Mouse (Mus musculus) intestine, embryonic 16.5 days (tissue): ENCODE measurements at regions not wholly inside any gene's neighbourhood (a gene's known extent, or its start where the extent isn't known, plus 50 kb on each side); places are given as distances from the start of the nearest gene placed in this dataset.
"Not testable (repeated sequence)": the region's sequence is repeated elsewhere in the genome, so short reads cannot be mapped to it uniquely, and the experiment has no call there.

Experiments used
- ATAC-seq: fragments of 200-750 bp; cut with Nextera tagmentation; 2 replicates; pipeline ENCODE4 v1.8.0; 2017; ENCODE audit warnings: moderate TSS enrichment, moderate library complexity
- H3K27ac ChIP-seq: fragments of 300-500 bp; sonication (generic); 2 replicates; pipeline ENCODE4 v1.5.1; 2014; ENCODE audit warnings: mild to moderate bottlenecking, low read length
- H3K27me3 ChIP-seq: fragments of 300-500 bp; sonication (generic); replicated peaks from 2 replicates; pipeline ENCODE4 v1.6.1; 2014; ENCODE audit warnings: low read length, control low read depth, mixed read lengths; ENCODE audit not compliant: control insufficient read depth, insufficient read depth
- H3K36me3 ChIP-seq: fragments of 300-500 bp; sonication (generic); 2 replicates; pipeline ENCODE4 v1.6.1; 2014; ENCODE audit warnings: low read length, control low read depth; ENCODE audit not compliant: control insufficient read depth, insufficient read depth
- H3K4me1 ChIP-seq: fragments of 300-500 bp; sonication (generic); 2 replicates; pipeline ENCODE4 v1.6.1; 2014; ENCODE audit warnings: low read length, control low read depth, mixed read lengths; ENCODE audit not compliant: control insufficient read depth, insufficient read depth
- H3K4me2 ChIP-seq: fragments of 300-500 bp; sonication (generic); 2 replicates; pipeline ENCODE4 v1.6.1; 2014; ENCODE audit warnings: low read depth, low read length, control low read depth
- H3K4me3 ChIP-seq: fragments of 300-500 bp; sonication (generic); 2 replicates; pipeline ENCODE4 v1.5.1; 2014; ENCODE audit warnings: mild to moderate bottlenecking, low read length
- H3K9ac ChIP-seq: fragments of 300-500 bp; sonication (generic); 2 replicates; pipeline ENCODE4 v1.6.1; 2014; ENCODE audit warnings: low read depth, low read length
- H3K9me3 ChIP-seq: fragments of 300-500 bp; sonication (generic); 2 replicates; pipeline ENCODE4 v1.6.1; 2016; ENCODE audit warnings: low read length, control low read depth; ENCODE audit not compliant: control insufficient read depth
- WGBS: fragments of 180-500 bp; shearing (Covaris S2); extraction: QIAGEN DNeasy Blood & Tissue Kit; methylation state at CpG from one replicate; pipeline ENCODE4 v1.1.7; 2014; 5-methylcytosine and 5-hydroxymethylcytosine counted together

GRCm38 (mm10) chr17:6489926-6490564 lies 60.1 kb downstream of the Dynlt1b start:
- whole genome bisulfite sequencing = under 1% methylated on average over 22 of the region's 52 CpGs
- not testable (repeated sequence) for H3K9ac ChIP-seq, H3K36me3 ChIP-seq, H3K27ac ChIP-seq, H3K4me1 ChIP-seq, H3K4me2 ChIP-seq, H3K27me3 ChIP-seq, H3K9me3 ChIP-seq
- H3K4me3 ChIP-seq = peak overlapping the region; percentile 21; the same call in 1 of the 2 replicates
- peak; percentile 68 for ATAC-seq

GRCm38 (mm10) chr17:6490565-6490935 lies 60.6 kb downstream of the Dynlt1b start:
- ATAC-seq = peak; percentile 50
- H3K27ac ChIP-seq, H3K27me3 ChIP-seq, H3K9me3 ChIP-seq, H3K36me3 ChIP-seq, H3K4me2 ChIP-seq, H3K9ac ChIP-seq, H3K4me3 ChIP-seq, H3K4me1 ChIP-seq: not testable (repeated sequence)
- WGBS = no CpG with 5 or more reads among the region's 15 CpGs

GRCm38 (mm10) chr17:6492501-6492900 lies 62.6 kb downstream of the Dynlt1b start:
- not testable (repeated sequence) for H3K9me3 ChIP-seq, H3K9ac ChIP-seq, H3K4me1 ChIP-seq, H3K4me3 ChIP-seq, H3K27ac ChIP-seq, H3K27me3 ChIP-seq, ATAC-seq, H3K36me3 ChIP-seq
- H3K4me2 ChIP-seq = peak overlapping the region; percentile 13; the same call in 1 of the 2 replicates
- 26% methylated on average over 19 of the region's 19 CpGs for WGBS

- not testable (repeated sequence) for ATAC-seq, H3K4me3 ChIP-seq, H3K4me1 ChIP-seq, H3K27me3 ChIP-seq, H3K9me3 ChIP-seq, H3K9ac ChIP-seq, H3K27ac ChIP-seq, H3K36me3 ChIP-seq
- 34% methylated on average over 22 of the region's 23 CpGs for WGBS
- H3K4me2 ChIP-seq = peak overlapping the region; percentile 30; the same call in 1 of the 2 replicates
These were observed 63.0 kb downstream of the Dynlt1b start for GRCm38 (mm10) chr17:6492950-6493349.

- H3K4me1 ChIP-seq, H3K4me3 ChIP-seq, H3K27me3 ChIP-seq, H3K27ac ChIP-seq, H3K36me3 ChIP-seq, ATAC-seq, H3K9me3 ChIP-seq, H3K9ac ChIP-seq, H3K4me2 ChIP-seq: not testable (repeated sequence)
- WGBS = 89% methylated on average over 9 of the region's 9 CpGs
These were observed 66.6 kb downstream of the Dynlt1b start for GRCm38 (mm10) chr17:6496491-6496890.

- H3K9me3 ChIP-seq, H3K4me3 ChIP-seq, ATAC-seq, H3K27ac ChIP-seq, H3K4me1 ChIP-seq, H3K27me3 ChIP-seq, H3K9ac ChIP-seq, H3K4me2 ChIP-seq, H3K36me3 ChIP-seq: not testable (repeated sequence)
- WGBS = 92% methylated on average over 4 of the region's 6 CpGs
These were observed 72.8 kb downstream of the Dynlt1b start for GRCm38 (mm10) chr17:6502676-6503075.

- 82% methylated on average over 6 of the region's 6 CpGs for WGBS
- H3K4me1 ChIP-seq, H3K9ac ChIP-seq, H3K9me3 ChIP-seq, H3K27me3 ChIP-seq, H3K4me3 ChIP-seq, ATAC-seq, H3K27ac ChIP-seq, H3K36me3 ChIP-seq, H3K4me2 ChIP-seq: not testable (repeated sequence)
These were observed 76.0 kb downstream of the Dynlt1b start for GRCm38 (mm10) chr17:6505896-6506295.

GRCm38 (mm10) chr17:6515128-6515527 lies 85.2 kb downstream of the Dynlt1b start:
- H3K4me2 ChIP-seq, H3K9ac ChIP-seq, H3K36me3 ChIP-seq, H3K27me3 ChIP-seq, H3K27ac ChIP-seq, H3K4me3 ChIP-seq, H3K9me3 ChIP-seq, H3K4me1 ChIP-seq, ATAC-seq: not testable (repeated sequence)
- WGBS = 86% methylated on average over 5 of the region's 8 CpGs

- not testable (repeated sequence) for H3K27me3 ChIP-seq, H3K4me1 ChIP-seq, H3K4me3 ChIP-seq, H3K9me3 ChIP-seq, ATAC-seq, H3K9ac ChIP-seq, H3K4me2 ChIP-seq, H3K27ac ChIP-seq, H3K36me3 ChIP-seq
- 64% methylated on average over 5 of the region's 6 CpGs for WGBS
These were observed 82.4 kb upstream of the Dynlt1c start for GRCm38 (mm10) chr17:6519107-6519506.

- not testable (repeated sequence) for H3K4me2 ChIP-seq
- peak; percentile 34; the same call in 1 of the 2 replicates for ATAC-seq
These were observed 81.5 kb upstream of the Dynlt1c start for GRCm38 (mm10) chr17:6520001-6520400.

More at GRCm38 (mm10) chr17:6520001-6520400, 81.5 kb upstream of the Dynlt1c start:
- H3K9me3 ChIP-seq, H3K9ac ChIP-seq, H3K4me3 ChIP-seq, H3K4me1 ChIP-seq, H3K27ac ChIP-seq, H3K36me3 ChIP-seq, H3K27me3 ChIP-seq: not testable (repeated sequence)
- WGBS = 69% methylated on average over 2 of the region's 2 CpGs
